Mouse (Mus musculus) CH12.LX (cell line): Measurements from ENCODE around the gene Plk2. TPM values are rescaled to one million over a fixed set of nuclear protein-coding genes. Genes with fewer than 3 reads are reported as not detected.

ENCODE experiments used
- DNase-seq: peaks from one replicate; pipeline ENCODE4 v3.0.0-alpha.2; 2013; ENCODE audit errors: extremely low read depth
- H3K27ac ChIP-seq: 2 replicates; pipeline ENCODE4 v1.5.1; 2012; ENCODE audit warnings: low read depth, mild to moderate bottlenecking, control low read depth, moderate library complexity; ENCODE audit not compliant: insufficient read depth
- H3K27me3 ChIP-seq: replicated peaks from 2 replicates; pipeline ENCODE3; 2012; ENCODE audit warnings: inconsistent platforms
- H3K36me3 ChIP-seq, 2 experiments: replicated peaks in 1 of 2; 2 replicates each; pipeline versions ENCODE3 to v1.6.1; 2012; ENCODE audit warnings: inconsistent platforms in 1 of 2, low read length in 1 of 2, mild to moderate bottlenecking in 1 of 2, mixed read lengths in 1 of 2, moderate library complexity in 1 of 2; ENCODE audit not compliant: control insufficient read depth in 1 of 2, insufficient read depth in 1 of 2
- H3K4me1 ChIP-seq, 2 experiments: 2 replicates each; pipeline ENCODE4 v1.6.1; 2012; ENCODE audit warnings: inconsistent platforms in 1 of 2, moderate library complexity in 1 of 2; ENCODE audit not compliant: insufficient read depth in 2 of 2, control insufficient read depth in 1 of 2
- H3K4me2 ChIP-seq: 2 replicates; pipeline ENCODE4 v1.6.1; 2012; ENCODE audit warnings: low read depth, mild to moderate bottlenecking, control low read depth; ENCODE audit not compliant: poor library complexity, insufficient read depth, severe bottlenecking
- H3K4me3 ChIP-seq, 3 experiments: fragments of 150-350 bp in 1 of 3; sonication (generic) in 1 of 3; replicated peaks in 1 of 3; 2 replicates each; pipeline versions ENCODE3 to v1.5.1; 2011 to 2012; ENCODE audit warnings: low read depth in 2 of 3, low read length in 2 of 3, mild to moderate bottlenecking in 2 of 3, moderate library complexity in 2 of 3, control low read depth in 1 of 3, improper control_type of control experiment in 1 of 3, inconsistent platforms in 1 of 3, mixed read lengths in 1 of 3; ENCODE audit not compliant: poor library complexity in 1 of 3
- H3K79me2 ChIP-seq: replicated peaks from 2 replicates; pipeline ENCODE4 v1.6.1; 2012; ENCODE audit warnings: mild to moderate bottlenecking, moderate library complexity; ENCODE audit not compliant: control insufficient read depth, poor library complexity, insufficient read depth, severe bottlenecking; ENCODE audit errors: extremely low read depth
- H3K9ac ChIP-seq: 2 replicates; pipeline ENCODE4 v1.6.1; 2012; ENCODE audit warnings: low read depth, mild to moderate bottlenecking, control low read depth, moderate library complexity; ENCODE audit not compliant: insufficient read depth
- H3K9me3 ChIP-seq: replicated peaks from 2 replicates; pipeline ENCODE3; 2012; ENCODE audit warnings: low read length, inconsistent platforms, mixed read lengths
- CHD1 ChIP-seq: IDR thresholded peaks from 2 replicates; pipeline ENCODE4 v1.6.1; 2012; ENCODE audit warnings: low read depth, low read length, improper control_type of control experiment, inconsistent platforms
- CHD2 ChIP-seq: IDR thresholded peaks from 2 replicates; pipeline ENCODE4 v1.6.1; 2011; ENCODE audit warnings: low read length, improper control_type of control experiment
- CTCF ChIP-seq, 2 experiments: IDR thresholded peaks in 1 of 2; conservative IDR thresholded peaks in 1 of 2; 2 replicates each; pipeline ENCODE4 v1.5.1; 2011 to 2012; ENCODE audit warnings: low read depth in 2 of 2, low read length in 2 of 2, improper control_type of control experiment in 1 of 2, inconsistent platforms in 1 of 2, mild to moderate bottlenecking in 1 of 2, moderate library complexity in 1 of 2
- GABPA ChIP-seq: IDR thresholded peaks from 2 replicates; pipeline ENCODE4 v1.6.1; 2012; ENCODE audit warnings: low read depth, low read length, improper control_type of control experiment, inconsistent platforms; ENCODE audit not compliant: insufficient replicate concordance
- HCFC1 ChIP-seq: IDR thresholded peaks from 2 replicates; pipeline ENCODE4 v1.6.1; 2012; ENCODE audit warnings: low read depth, mild to moderate bottlenecking, inconsistent platforms, low read length, improper control_type of control experiment
- JUND ChIP-seq: conservative IDR thresholded peaks from 2 replicates; pipeline ENCODE4 v1.6.1; 2011; ENCODE audit warnings: low read depth, low read length, improper control_type of control experiment
- KAT2A ChIP-seq: IDR thresholded peaks from 2 replicates; pipeline ENCODE4 v1.6.1; 2012; ENCODE audit warnings: low read length, improper control_type of control experiment, inconsistent platforms; ENCODE audit not compliant: insufficient replicate concordance
- MAFK ChIP-seq: IDR thresholded peaks from 2 replicates; pipeline ENCODE4 v1.6.1; 2011; ENCODE audit warnings: low read length, improper control_type of control experiment; ENCODE audit not compliant: insufficient replicate concordance
- MAX ChIP-seq: IDR thresholded peaks from 2 replicates; pipeline ENCODE4 v1.6.1; 2011; ENCODE audit warnings: low read length, improper control_type of control experiment
- POLR2AphosphoS2 ChIP-seq: IDR thresholded peaks from 2 replicates; pipeline ENCODE4 v1.6.1; 2011; ENCODE audit warnings: low read depth, low read length, improper control_type of control experiment
- SIN3A ChIP-seq: IDR thresholded peaks from 2 replicates; pipeline ENCODE4 v1.6.1; 2012; ENCODE audit warnings: low read length, improper control_type of control experiment, inconsistent platforms
- TBP ChIP-seq: conservative IDR thresholded peaks from 2 replicates; pipeline ENCODE4 v1.6.1; 2011; ENCODE audit warnings: low read depth, low read length, improper control_type of control experiment
- ZC3H11A ChIP-seq: IDR thresholded peaks from 2 replicates; pipeline ENCODE4 v1.6.1; 2012; ENCODE audit warnings: low read depth, mild to moderate bottlenecking, inconsistent platforms, low read length, improper control_type of control experiment
- ZKSCAN1 ChIP-seq: IDR thresholded peaks from 2 replicates; pipeline ENCODE4 v1.6.1; 2012; ENCODE audit warnings: low read depth, inconsistent platforms, low read length, improper control_type of control experiment, borderline replicate concordance
- ZNF384 ChIP-seq: IDR thresholded peaks from 2 replicates; pipeline ENCODE4 v1.6.1; 2012; ENCODE audit warnings: low read depth, low read length, improper control_type of control experiment, inconsistent platforms
- dilution Hi-C: fragments of 300-500 bp; cut with MboI; formaldehyde crosslinking; loops from 2 replicates; pipeline ENCODE4 v1.14.3; 2020; ENCODE audit warnings: low sequenced_read_pairs; ENCODE audit not compliant: extremely low pct_unique_long_range_greater_than_20kb, extremely low pct_ligation_motif_present
- in situ Hi-C: fragments of 300-500 bp; cut with MboI; formaldehyde crosslinking; loops from 3 replicates; pipeline ENCODE4 v1.14.3; 2019; ENCODE audit warnings: low sequenced_read_pairs, low pct_ligation_motif_present, low pct_unique_long_range_greater_than_20kb, mixed read lengths
- polyA plus RNA-seq: library from polyadenylated mRNA; unstranded; fragments of >175 nt; gene quantifications from 2 replicates; pipeline ENCODE4 v1.2.1, GENCODE M21; 2012; ENCODE audit warnings: low read depth; ENCODE audit not compliant: insufficient read length
- total RNA-seq, 2 experiments: library from RNA; depleted of rRNA; stranded (reverse); fragments of 300-350 nt in 1 of 2; fragments of >200 nt in 1 of 2; gene quantifications; 2 replicates each; pipeline ENCODE4 v1.2.3; 2012 to 2014

Gene Plk2
- total and polyA plus RNA-seq, 3 experiments: 5.1 to 8.9 (median 7.4) TPM

DNA sequence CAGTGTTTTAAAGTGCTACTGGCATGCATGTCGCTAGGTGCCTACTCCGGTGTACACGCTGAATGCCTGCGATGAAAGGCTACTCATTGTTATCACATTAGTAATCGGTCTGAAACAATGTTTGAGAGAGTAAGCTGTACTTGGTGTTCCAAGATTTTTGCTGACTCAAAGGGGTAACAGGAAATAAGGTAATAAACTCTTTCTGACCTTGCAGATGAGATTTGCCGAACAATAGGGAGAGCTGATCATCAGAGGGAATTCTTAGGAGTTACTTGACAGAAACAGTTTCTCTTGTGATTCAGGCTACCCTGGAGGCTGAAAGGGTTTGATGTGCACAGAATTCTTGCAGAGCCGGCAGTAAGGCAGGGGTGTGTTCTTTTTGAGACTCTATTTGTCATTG is 41.8 kb downstream of the Plk2 start:
- TF ChIP-seq SIN3A (no peak), ZNF384 (no peak)
- Histone ChIP-seq H3K4me3 (no peak overlapping the region), H3K9me3 (no peaks in the 10 kb centered on the region), H3K27ac (no peak overlapping the region), H3K79me2 (no peaks in the 10 kb centered on the region), H3K36me3 (no peaks in the 10 kb centered on the region), H3K4me2 (no peak overlapping the region), H3K27me3 (no peaks in the 10 kb centered on the region), H3K4me1 (peaks cover 0 to 5% of the 10 kb centered on the region in 2 experiments; a peak in 2 of 4 replicates), H3K9ac (no peak overlapping the region)
- DNase-seq: no peak
- in situ Hi-C loops (no loop called here), dilution Hi-C loops (no loop called here)

DNA sequence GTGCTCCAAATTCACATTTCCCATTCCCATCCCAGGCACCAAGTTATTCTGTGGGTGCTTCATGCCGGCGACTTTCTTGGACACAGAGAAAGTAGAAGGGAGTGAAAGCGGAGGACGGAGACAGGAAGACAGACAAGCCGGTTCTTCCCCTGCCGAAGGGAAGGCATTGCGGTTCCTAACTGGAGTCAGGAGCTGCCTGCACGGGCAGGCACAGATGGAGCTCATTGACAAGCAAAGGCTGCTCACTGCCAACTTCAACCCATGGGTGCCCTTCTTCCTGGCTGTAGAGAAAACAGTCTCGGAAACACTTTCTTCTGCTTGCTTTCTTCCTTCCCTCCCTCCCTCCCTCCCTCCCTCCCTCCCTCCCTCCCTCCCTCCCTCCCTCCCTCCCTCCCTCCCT is 43.8 kb downstream of the Plk2 start:
- in situ Hi-C loops: no loop called here
- no peak for DNase-seq
- Histone ChIP-seq H3K79me2 (no peaks in the 10 kb centered on the region), H3K36me3 (no peaks in the 10 kb centered on the region), H3K4me2 (no peak overlapping the region), H3K4me3 (no peak overlapping the region), H3K4me1 (peaks cover 0 to 5% of the 10 kb centered on the region in 2 experiments; a peak in 2 of 4 replicates), H3K9me3 (no peaks in the 10 kb centered on the region), H3K27ac (no peak overlapping the region)
- dilution Hi-C loops: no loop called here
- TF ChIP-seq TBP (no peak), JUND (no peak), MAX (no peak), GABPA (no peak), POLR2AphosphoS2 (no peak), HCFC1 (no peak), CHD2 (no peak), CHD1 (no peak), ZKSCAN1 (no peak), CTCF (conservative IDR thresholded peaks at IDR 0.05 in 1 of 2, IDR thresholded peaks at IDR 0.05 in 1 of 2; ENCODE audit: low read depth in 2 of 2, low read length in 2 of 2) (no peak), ZC3H11A (no peak)
- TF ChIP-seq, all 38 proteins: peak for 0
- H3K27me3 ChIP-seq: no peaks in the 10 kb centered on the region
- H3K9ac ChIP-seq: no peak overlapping the region

DNA sequence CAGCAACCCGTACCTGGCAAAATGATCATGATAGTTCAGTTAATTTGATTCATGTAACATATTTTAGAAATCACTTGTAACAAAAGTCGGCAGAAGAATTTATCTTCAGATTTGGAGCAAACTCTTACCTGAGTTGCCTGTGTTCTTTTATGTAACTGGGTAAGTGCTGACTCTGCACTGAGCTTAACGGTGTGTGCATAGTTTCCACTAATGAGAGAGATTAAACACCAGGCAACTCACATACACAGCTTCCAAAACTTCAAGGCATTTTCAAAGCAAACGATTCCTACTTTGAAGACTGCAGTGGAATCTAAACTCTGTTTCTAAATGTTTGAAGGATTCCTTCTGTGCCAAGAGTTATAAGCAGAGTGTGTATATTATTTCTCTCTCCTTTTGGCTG is 49.5 kb downstream of the Plk2 start:
- H3K27me3 ChIP-seq: no peaks in the 10 kb centered on the region
- no peaks in the 10 kb centered on the region for H3K36me3 ChIP-seq
- H3K9ac ChIP-seq: no peak overlapping the region
- no peaks in the 10 kb centered on the region for H3K9me3 ChIP-seq
- H3K79me2 ChIP-seq: no peaks in the 10 kb centered on the region
- H3K4me1 ChIP-seq: peaks cover 0 to 27% of the 10 kb centered on the region in 2 experiments; a peak in 2 of 4 replicates
- dilution Hi-C loops: no loop called here
- H3K4me3 ChIP-seq: no peak overlapping the region
- no peak for TF ChIP-seq KAT2A
- TF ChIP-seq MAFK: 0 out of 2 replicates have a peak, but pooled peaks have one; percentile 12
- TF ChIP-seq, all 38 proteins: peak for 1
- in situ Hi-C loops: no loop called here
- DNase-seq: no peak
- H3K4me2 ChIP-seq: no peak overlapping the region
- H3K27ac ChIP-seq: no peak overlapping the region
